Mouse (Mus musculus): ENCODE measurements around the gene Tmem151b. TPM values are rescaled to one million over a fixed set of nuclear protein-coding genes. Genes with fewer than 3 reads are reported as not detected.

Gene Tmem151b
- polyA plus RNA-seq, 1 experiment from 2014 or later: 0.47 TPM

DNA sequence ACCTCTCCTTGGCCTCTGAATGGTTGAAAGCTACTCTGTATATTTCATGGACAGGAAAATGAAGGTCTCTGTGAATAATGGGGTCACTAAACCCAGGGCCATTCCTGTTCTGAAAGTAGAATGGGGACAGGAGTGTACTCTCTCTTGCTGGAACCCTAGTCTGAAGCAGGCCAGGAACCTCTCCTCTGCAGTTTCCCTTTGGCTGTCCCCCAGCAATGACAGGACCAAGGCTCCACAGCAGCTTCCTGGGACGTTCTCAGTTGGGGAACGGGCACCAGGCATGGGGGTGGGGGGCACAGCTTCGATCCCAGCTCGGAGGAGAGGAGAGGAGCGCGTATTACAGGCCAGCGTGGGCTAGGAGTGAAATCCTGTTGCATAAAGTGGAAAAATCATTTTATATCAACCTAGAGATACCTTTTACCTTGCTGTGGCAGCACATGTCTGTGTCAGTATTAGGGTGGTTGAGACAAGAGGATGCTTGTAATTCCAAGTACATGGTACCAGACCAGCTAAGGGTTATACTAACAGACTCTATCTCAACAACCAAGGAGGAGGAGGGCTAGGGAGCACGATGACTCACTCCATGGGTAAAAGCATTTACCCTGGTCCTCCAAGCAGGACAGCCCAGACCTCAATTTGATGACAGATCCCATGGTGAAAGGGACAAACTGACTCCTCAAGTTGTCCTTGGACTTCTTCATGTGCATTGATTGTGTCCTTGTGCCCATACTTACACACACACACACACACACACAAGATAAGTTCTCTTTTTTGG, 25.8 kb upstream of the Tmem151b start:
- no peaks in the 10 kb centered on the region for H3K9me3 ChIP-seq (ENCODE audit: control insufficient read depth, low read length)
- 90% methylated on average over 8 of the region's 8 CpGs for WGBS
- peaks cover 19% of the 10 kb centered on the region for H3K36me3 ChIP-seq (ENCODE audit: control insufficient read depth, insufficient read depth, low read length)
- peak overlapping the region; percentile 92 for H3K4me2 ChIP-seq (ENCODE audit: low read length)
- H3K4me1 ChIP-seq (ENCODE audit: control insufficient read depth in 2 of 2, insufficient read depth in 2 of 2, low read length in 2 of 2): peaks cover 13 to 32% of the 10 kb centered on the region in 2 experiments
- ATAC-seq (ENCODE audit: insufficient number of reproducible peaks, insufficient read depth, low FRiP score, low read depth): no peak
- peak overlapping the region in 1 of 2 experiments; percentile 99; a peak in 1 of 4 replicates for H3K27ac ChIP-seq (replicated peaks in 1 of 2; ENCODE audit: control insufficient read depth in 1 of 2, insufficient read depth in 1 of 2, low read depth in 2 of 2, low read length in 2 of 2)
- H3K4me3 ChIP-seq (ENCODE audit: control insufficient read depth in 1 of 2, insufficient read depth in 1 of 2, low read depth in 1 of 2, low read length in 2 of 2): no peak overlapping the region
- H3K27me3 ChIP-seq (ENCODE audit: control insufficient read depth, insufficient read depth, low read length): no peaks in the 10 kb centered on the region
- H3K9ac ChIP-seq (ENCODE audit: low read length): peak overlapping the region; percentile 100

DNA sequence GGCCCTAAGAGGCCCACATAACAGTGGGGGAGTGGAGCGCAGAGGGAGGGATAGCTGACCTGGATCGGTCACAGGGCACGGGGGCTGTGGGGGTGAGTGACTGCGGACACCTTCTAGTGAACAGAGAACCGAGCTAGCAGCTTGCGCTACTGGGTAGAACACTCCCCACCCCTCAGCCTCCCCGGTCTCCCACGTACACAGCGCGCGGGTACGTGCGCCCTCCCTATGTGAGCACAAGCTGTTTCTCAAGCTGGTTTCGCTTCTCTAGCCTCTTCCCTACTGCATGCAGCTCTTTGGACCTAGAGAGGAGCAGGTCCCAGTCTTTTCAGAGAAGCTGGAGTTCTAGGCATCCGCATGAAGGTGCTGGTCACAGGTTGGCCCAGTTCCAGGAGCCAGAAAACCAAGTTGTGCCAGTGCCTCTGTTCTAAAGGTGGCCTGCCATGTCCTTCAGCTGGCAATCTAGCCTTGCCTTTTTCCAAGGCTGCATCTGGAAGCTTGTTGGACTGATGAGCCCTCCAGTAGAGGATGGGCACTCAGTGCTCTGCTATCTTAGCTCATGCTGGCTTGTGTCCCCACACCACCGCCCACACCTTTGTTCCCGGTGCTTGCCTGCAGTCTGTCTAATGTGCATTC, 24.8 kb upstream of the Tmem151b start:
- no peaks in the 10 kb centered on the region for H3K9me3 ChIP-seq (ENCODE audit: control insufficient read depth, low read length)
- peak overlapping the region; percentile 99 for H3K27ac ChIP-seq (replicated peaks in 1 of 2; ENCODE audit: control insufficient read depth in 1 of 2, insufficient read depth in 1 of 2, low read depth in 2 of 2, low read length in 2 of 2)
- H3K36me3 ChIP-seq (ENCODE audit: control insufficient read depth, insufficient read depth, low read length): peaks cover 29% of the 10 kb centered on the region
- H3K27me3 ChIP-seq (ENCODE audit: control insufficient read depth, insufficient read depth, low read length): no peaks in the 10 kb centered on the region
- peaks cover 13 to 36% of the 10 kb centered on the region in 2 experiments for H3K4me1 ChIP-seq (ENCODE audit: control insufficient read depth in 2 of 2, insufficient read depth in 2 of 2, low read length in 2 of 2)
- peak overlapping the region; percentile 100 for H3K9ac ChIP-seq (ENCODE audit: low read length)
- H3K4me3 ChIP-seq (ENCODE audit: control insufficient read depth in 1 of 2, insufficient read depth in 1 of 2, low read depth in 1 of 2, low read length in 2 of 2): peak overlapping the region; percentile 97 to 100
- ATAC-seq (ENCODE audit: insufficient number of reproducible peaks, insufficient read depth, low FRiP score, low read depth): no peak; the same call in 1 of the 2 replicates
- H3K4me2 ChIP-seq (ENCODE audit: low read length): peak overlapping the region; percentile 92
- WGBS: 1% methylated on average over 17 of the region's 17 CpGs

DNA sequence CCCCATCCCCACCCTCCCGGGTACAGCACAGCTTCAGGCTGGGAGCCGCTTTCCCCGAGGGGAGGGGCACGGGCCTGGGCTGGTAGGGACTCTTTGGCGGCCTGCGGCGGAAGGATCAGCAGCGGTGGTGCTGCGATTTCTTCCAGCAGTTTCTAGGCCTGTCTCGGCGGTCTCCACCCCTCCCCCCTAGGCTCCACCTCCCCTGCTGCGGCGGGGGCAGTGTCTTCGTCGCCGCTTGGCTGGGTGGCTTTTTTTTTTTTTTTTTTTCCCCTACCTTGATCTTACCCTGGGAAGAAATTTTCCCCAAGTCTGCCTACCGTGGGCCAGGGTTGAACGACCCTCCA, 24.3 kb upstream of the Tmem151b start:
- H3K27ac ChIP-seq (replicated peaks in 1 of 2; ENCODE audit: control insufficient read depth in 1 of 2, insufficient read depth in 1 of 2, low read depth in 2 of 2, low read length in 2 of 2): peak overlapping the region; percentile 99
- peaks cover 13 to 36% of the 10 kb centered on the region in 2 experiments for H3K4me1 ChIP-seq (ENCODE audit: control insufficient read depth in 2 of 2, insufficient read depth in 2 of 2, low read length in 2 of 2)
- H3K4me3 ChIP-seq (ENCODE audit: control insufficient read depth in 1 of 2, insufficient read depth in 1 of 2, low read depth in 1 of 2, low read length in 2 of 2): peak overlapping the region; percentile 97 to 100
- H3K4me2 ChIP-seq (ENCODE audit: low read length): peak overlapping the region; percentile 92
- H3K9me3 ChIP-seq (ENCODE audit: control insufficient read depth, low read length): no peaks in the 10 kb centered on the region
- H3K27me3 ChIP-seq (ENCODE audit: control insufficient read depth, insufficient read depth, low read length): no peaks in the 10 kb centered on the region
- H3K9ac ChIP-seq (ENCODE audit: low read length): peak overlapping the region; percentile 100
- under 1% methylated on average over 18 of the region's 18 CpGs for WGBS
- ATAC-seq (ENCODE audit: insufficient number of reproducible peaks, insufficient read depth, low FRiP score, low read depth): peak; percentile 71
- H3K36me3 ChIP-seq (ENCODE audit: control insufficient read depth, insufficient read depth, low read length): peaks cover 34% of the 10 kb centered on the region

DNA sequence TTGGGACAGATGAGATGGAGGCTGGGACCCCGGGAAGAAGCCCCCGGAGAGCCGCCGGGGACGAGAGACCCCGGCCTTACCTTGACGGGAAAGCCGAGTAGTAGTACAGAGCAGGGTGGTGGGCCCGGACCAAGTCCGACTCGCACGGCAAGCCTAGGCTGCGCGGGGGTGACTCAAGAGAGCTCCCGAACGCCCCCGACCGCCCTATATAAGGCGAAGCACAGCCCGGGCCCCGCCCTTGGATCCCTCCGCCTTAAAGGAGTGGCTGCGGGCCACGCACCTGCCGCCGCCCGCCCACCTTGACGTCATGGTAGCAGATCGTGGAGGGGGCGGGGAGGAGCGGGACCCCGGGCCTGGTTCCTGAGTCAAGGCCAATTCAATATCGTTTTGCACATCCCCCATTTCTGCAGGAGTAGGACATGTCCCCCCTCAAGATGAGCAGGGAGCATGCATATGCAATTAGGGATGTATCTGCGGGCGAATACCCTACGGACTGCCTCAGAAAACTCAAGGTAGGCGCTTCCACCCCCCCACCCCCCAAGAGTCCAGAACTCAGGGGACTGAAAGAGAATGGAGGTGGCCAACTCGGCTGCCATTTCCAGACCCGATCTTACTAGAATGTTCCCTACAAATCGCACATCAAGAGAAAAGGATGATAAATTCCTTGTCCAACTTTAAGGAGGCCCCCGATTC, 23.8 kb upstream of the Tmem151b start, which contains the start of gene Hsp90ab1:
Hsp90ab1 (minus strand) TSS at position 185 of the 693 bp plus-strand sequence.
- Histone ChIP-seq H3K4me3 (ENCODE audit: control insufficient read depth in 1 of 2, insufficient read depth in 1 of 2, low read depth in 1 of 2, low read length in 2 of 2) (peak within 1 kb of the TSS; percentile 97 to 100), H3K4me2 (ENCODE audit: low read length) (peak within 1 kb of the TSS; percentile 92), H3K9ac (ENCODE audit: low read length) (peak within 1 kb of the TSS; percentile 100), H3K27ac (replicated peaks in 1 of 2; ENCODE audit: control insufficient read depth in 1 of 2, insufficient read depth in 1 of 2, low read depth in 2 of 2, low read length in 2 of 2) (peak within 1 kb of the TSS; percentile 99), H3K9me3 (ENCODE audit: control insufficient read depth, low read length) (no peaks in the 10 kb centered on the region), H3K36me3 (ENCODE audit: control insufficient read depth, insufficient read depth, low read length) (peaks cover 40% of the 10 kb centered on the region), H3K27me3 (ENCODE audit: control insufficient read depth, insufficient read depth, low read length) (no peaks in the 10 kb centered on the region), H3K4me1 (ENCODE audit: control insufficient read depth in 2 of 2, insufficient read depth in 2 of 2, low read length in 2 of 2) (peaks cover 8 to 32% of the 10 kb centered on the region in 2 experiments)
- ATAC-seq (ENCODE audit: insufficient number of reproducible peaks, insufficient read depth, low FRiP score, low read depth): peak; percentile 84
- under 1% methylated on average over 41 of the region's 41 CpGs for WGBS

DNA sequence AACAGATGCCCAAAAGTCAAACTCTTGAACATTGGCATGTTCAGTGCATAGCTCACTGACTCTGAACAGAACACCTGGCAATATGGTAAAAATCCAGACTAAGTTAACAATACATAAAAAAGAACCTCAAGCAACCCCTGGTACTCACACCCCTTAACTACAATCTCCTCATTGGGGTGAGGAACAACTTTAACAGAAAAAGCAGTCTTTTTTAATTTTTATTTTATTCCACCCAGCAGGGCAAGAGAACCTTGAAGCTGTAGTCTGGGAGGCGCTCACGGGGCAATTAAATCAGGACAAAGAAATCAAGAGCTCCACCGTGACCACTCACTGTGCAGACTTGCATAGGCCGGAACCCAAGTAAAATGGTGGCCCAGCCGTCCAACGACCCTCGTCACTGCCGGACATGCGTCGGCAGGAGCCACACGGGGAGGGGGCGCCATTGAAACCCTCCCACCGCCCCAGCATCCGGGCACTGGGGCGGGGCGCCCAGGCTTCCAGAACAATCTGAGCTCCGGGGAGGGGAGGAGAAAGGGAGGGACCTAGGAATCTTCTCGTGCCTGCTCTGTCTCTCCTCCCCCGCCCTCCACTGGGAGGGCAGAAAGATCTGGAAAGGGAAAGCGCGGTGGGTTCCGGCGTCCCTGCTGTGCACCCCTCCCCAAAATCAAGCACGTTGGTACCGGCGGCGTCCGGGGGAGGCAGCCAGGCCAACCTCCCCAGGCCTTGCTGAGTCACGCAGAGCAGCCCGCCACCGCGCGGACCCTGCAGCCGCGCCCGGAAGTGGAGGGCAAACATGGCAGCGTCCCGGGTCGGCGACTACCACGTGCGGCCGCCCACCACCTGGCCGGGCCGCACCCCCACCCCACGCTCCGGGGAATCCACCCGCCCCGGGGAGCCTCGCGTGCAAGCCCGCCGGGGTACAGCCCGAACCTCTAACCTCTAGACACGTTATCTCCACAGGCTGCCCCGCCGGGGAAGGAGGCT, 22.9 kb upstream of the Tmem151b start:
- peak overlapping the region; percentile 97 to 99 for H3K27ac ChIP-seq (replicated peaks in 1 of 2; ENCODE audit: control insufficient read depth in 1 of 2, insufficient read depth in 1 of 2, low read depth in 2 of 2, low read length in 2 of 2)
- H3K9ac ChIP-seq (ENCODE audit: low read length): peak overlapping the region; percentile 100
- WGBS: under 1% methylated on average over 54 of the region's 57 CpGs
- H3K4me1 ChIP-seq (ENCODE audit: control insufficient read depth in 2 of 2, insufficient read depth in 2 of 2, low read length in 2 of 2): peaks cover 6 to 28% of the 10 kb centered on the region in 2 experiments; a peak in 3 of 4 replicates
- no peaks in the 10 kb centered on the region for H3K27me3 ChIP-seq (ENCODE audit: control insufficient read depth, insufficient read depth, low read length)
- H3K4me2 ChIP-seq (ENCODE audit: low read length): peak overlapping the region; percentile 92
- peak; percentile 54 for ATAC-seq (ENCODE audit: insufficient number of reproducible peaks, insufficient read depth, low FRiP score, low read depth)
- H3K4me3 ChIP-seq (ENCODE audit: control insufficient read depth in 1 of 2, insufficient read depth in 1 of 2, low read depth in 1 of 2, low read length in 2 of 2): peak overlapping the region; percentile 97 to 100
- no peaks in the 10 kb centered on the region for H3K9me3 ChIP-seq (ENCODE audit: control insufficient read depth, low read length)
- peaks cover 48% of the 10 kb centered on the region for H3K36me3 ChIP-seq (ENCODE audit: control insufficient read depth, insufficient read depth, low read length)

DNA sequence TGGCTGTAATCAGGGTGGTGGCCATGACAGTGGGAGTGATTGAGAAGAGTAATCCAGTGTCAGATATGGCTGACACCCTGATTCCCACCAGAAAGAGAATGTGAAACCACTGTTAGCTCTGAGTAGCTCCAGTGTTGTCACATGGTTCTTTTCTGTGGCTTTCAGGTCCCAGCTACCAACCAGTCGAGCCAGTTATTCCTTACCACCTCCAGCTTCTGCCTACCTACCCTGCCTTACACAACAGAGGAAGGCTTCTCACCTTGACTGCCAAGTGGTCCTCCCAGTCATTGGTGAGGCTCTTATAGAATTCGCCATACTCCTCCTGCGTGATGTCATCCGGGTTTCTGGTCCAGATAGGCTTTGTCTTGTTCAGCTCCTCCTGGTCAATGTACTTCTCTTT, 20.5 kb upstream of the Tmem151b start:
- Histone ChIP-seq H3K4me2 (ENCODE audit: low read length) (no peak overlapping the region), H3K36me3 (ENCODE audit: control insufficient read depth, insufficient read depth, low read length) (peaks cover 72% of the 10 kb centered on the region), H3K4me3 (ENCODE audit: control insufficient read depth in 1 of 2, insufficient read depth in 1 of 2, low read depth in 1 of 2, low read length in 2 of 2) (no peak overlapping the region), H3K9me3 (ENCODE audit: control insufficient read depth, low read length) (no peaks in the 10 kb centered on the region), H3K9ac (ENCODE audit: low read length) (peak overlapping the region; percentile 36; the same call in 1 of the 2 replicates), H3K27ac (replicated peaks in 1 of 2; ENCODE audit: control insufficient read depth in 1 of 2, insufficient read depth in 1 of 2, low read depth in 2 of 2, low read length in 2 of 2) (no peak overlapping the region), H3K4me1 (ENCODE audit: control insufficient read depth in 2 of 2, insufficient read depth in 2 of 2, low read length in 2 of 2) (peaks cover 10 to 28% of the 10 kb centered on the region in 2 experiments; a peak in 3 of 4 replicates), H3K27me3 (ENCODE audit: control insufficient read depth, insufficient read depth, low read length) (no peaks in the 10 kb centered on the region)
- WGBS: 79% methylated on average over 4 of the region's 4 CpGs
- ATAC-seq (ENCODE audit: insufficient number of reproducible peaks, insufficient read depth, low FRiP score, low read depth): no peak

Data from heart, embryonic 14.5 days (tissue).